Mouse (Mus musculus) limb, embryonic 11.5 days (tissue): ENCODE measurements at regions not wholly inside any gene's neighbourhood (a gene's known extent, or its start where the extent isn't known, plus 50 kb on each side); places are given as distances from the start of the nearest gene placed in this dataset.

Experiments used
- ATAC-seq: fragments of 200-750 bp; cut with Nextera tagmentation; 2 replicates; pipeline ENCODE4 v1.8.0; 2017; ENCODE audit warnings: low read depth; ENCODE audit not compliant: insufficient number of reproducible peaks, low FRiP score, low TSS enrichment
- DNase-seq: peaks from one replicate; pipeline ENCODE4 v3.0.0-alpha.2; 2015; ENCODE audit warnings: low spot score
- H3K27ac ChIP-seq: fragments of 300-500 bp; sonication (generic); replicated peaks from 2 replicates; pipeline ENCODE4 v1.5.1; 2014; ENCODE audit warnings: low read depth, mild to moderate bottlenecking, low read length
- H3K27me3 ChIP-seq: fragments of 300-500 bp; sonication (generic); 2 replicates; pipeline ENCODE4 v1.6.1; 2014; ENCODE audit warnings: mild to moderate bottlenecking, low read length, mixed read lengths; ENCODE audit not compliant: control insufficient read depth, insufficient read depth
- H3K36me3 ChIP-seq: fragments of 300-500 bp; sonication (generic); 2 replicates; pipeline ENCODE4 v1.6.1; 2014; ENCODE audit warnings: mild to moderate bottlenecking, low read length, moderate library complexity, mixed read lengths; ENCODE audit not compliant: control insufficient read depth, insufficient read depth
- H3K4me1 ChIP-seq: fragments of 300-500 bp; sonication (generic); 2 replicates; pipeline ENCODE4 v1.6.1; 2014; ENCODE audit warnings: low read length, mixed read lengths; ENCODE audit not compliant: control insufficient read depth, insufficient read depth
- H3K4me2 ChIP-seq: fragments of 300-500 bp; sonication (generic); 2 replicates; pipeline ENCODE4 v1.6.1; 2014; ENCODE audit warnings: low read depth, mild to moderate bottlenecking, moderate library complexity; ENCODE audit not compliant: severe bottlenecking
- H3K4me3 ChIP-seq: fragments of 300-500 bp; sonication (generic); 2 replicates; pipeline ENCODE4 v1.5.1; 2014; ENCODE audit warnings: low read depth, low read length
- H3K9ac ChIP-seq: fragments of 300-500 bp; sonication (generic); 2 replicates; pipeline ENCODE4 v1.6.1; 2014; ENCODE audit warnings: mild to moderate bottlenecking, low read length
- H3K9me3 ChIP-seq: fragments of 300-500 bp; sonication (generic); 2 replicates; pipeline ENCODE4 v1.6.1; 2016; ENCODE audit warnings: low read length; ENCODE audit not compliant: control insufficient read depth
- WGBS: fragments of 180-500 bp; shearing (Covaris S2); extraction: QIAGEN DNeasy Blood & Tissue Kit; methylation state at CpG from one replicate; pipeline ENCODE4 v1.1.7; 2014; 5-methylcytosine and 5-hydroxymethylcytosine counted together

DNA sequence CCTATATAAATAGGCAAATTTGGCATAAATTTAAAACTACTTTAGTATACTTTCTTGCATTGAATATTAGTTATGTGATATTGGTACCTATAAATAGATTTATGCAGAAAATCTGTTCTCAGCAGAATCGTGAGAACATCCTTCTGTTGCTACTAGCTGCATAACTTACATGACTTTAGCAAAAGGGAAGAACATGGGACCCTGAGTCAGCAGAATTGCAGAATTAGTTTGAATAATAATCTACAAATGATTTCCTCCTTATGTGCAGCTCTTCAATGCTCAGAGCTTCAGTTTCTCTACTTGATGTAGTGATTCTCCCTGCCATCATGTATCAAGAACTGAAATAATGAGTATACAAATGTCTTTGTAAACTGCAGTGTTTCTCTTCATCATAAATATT, 436.2 kb downstream of the Synb start:
- no peak overlapping the region for H3K4me2 ChIP-seq
- no peak overlapping the region for H3K4me3 ChIP-seq
- H3K4me1 ChIP-seq: no peaks in the 10 kb centered on the region
- H3K27me3 ChIP-seq: no peaks in the 10 kb centered on the region
- DNase-seq (no peak), ATAC-seq (no peak)
- no peaks in the 10 kb centered on the region for H3K9me3 ChIP-seq
- no peaks in the 10 kb centered on the region for H3K36me3 ChIP-seq
- 83% methylated on average over 1 of the region's 1 CpGs for WGBS
- no peak overlapping the region for H3K9ac ChIP-seq
- H3K27ac ChIP-seq: no peak overlapping the region

DNA sequence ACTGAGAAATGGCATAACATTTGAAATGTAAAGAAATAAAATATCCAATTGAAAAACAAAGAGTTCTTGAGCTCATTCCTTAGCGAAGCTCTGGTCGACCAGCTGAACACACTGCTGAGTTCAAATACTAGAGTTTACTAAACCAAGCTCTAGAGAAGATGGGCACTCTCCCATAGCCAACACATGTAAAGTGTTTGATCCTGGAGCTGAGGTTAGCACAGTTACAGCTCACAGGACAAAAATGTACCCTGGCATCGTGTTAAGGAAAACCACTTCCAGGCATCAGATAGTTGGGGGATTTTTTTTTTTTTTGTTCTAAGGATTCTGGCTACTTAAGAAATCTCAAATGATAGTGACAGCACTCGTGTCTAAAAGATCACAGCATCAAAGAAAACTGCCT, 445.6 kb downstream of the Synb start:
- WGBS: 83% methylated on average over 4 of the region's 4 CpGs
- H3K27ac ChIP-seq: no peak overlapping the region
- H3K9me3 ChIP-seq: no peaks in the 10 kb centered on the region
- no peak overlapping the region for H3K4me3 ChIP-seq
- H3K4me1 ChIP-seq: no peaks in the 10 kb centered on the region
- no peaks in the 10 kb centered on the region for H3K27me3 ChIP-seq
- DNase-seq: no peak
- H3K36me3 ChIP-seq: no peaks in the 10 kb centered on the region
- no peak for ATAC-seq
- no peak overlapping the region for H3K9ac ChIP-seq
- H3K4me2 ChIP-seq: no peak overlapping the region

DNA sequence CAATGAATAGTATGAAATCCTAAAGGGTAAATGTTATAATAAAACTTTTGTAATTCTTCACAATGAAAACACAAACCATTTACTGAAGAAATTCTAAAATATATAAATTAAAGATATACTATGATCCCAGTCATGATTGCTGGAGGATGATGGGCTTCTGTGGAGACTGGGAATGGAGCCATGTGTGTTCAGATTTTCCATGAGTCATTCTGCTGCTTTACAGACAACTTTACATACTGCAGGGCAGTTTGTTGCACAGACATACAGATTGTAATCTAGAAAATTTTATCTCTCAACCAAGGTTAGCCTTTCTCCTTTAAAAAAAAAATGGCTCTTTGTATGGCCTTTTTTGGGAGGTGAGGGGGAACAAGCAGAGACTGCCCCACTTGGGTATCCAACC, 446.5 kb downstream of the Synb start:
- no peak overlapping the region for H3K4me2 ChIP-seq
- H3K4me3 ChIP-seq: no peak overlapping the region
- no peak overlapping the region for H3K9ac ChIP-seq
- no peaks in the 10 kb centered on the region for H3K36me3 ChIP-seq
- H3K27ac ChIP-seq: no peak overlapping the region
- no peaks in the 10 kb centered on the region for H3K4me1 ChIP-seq
- no peaks in the 10 kb centered on the region for H3K27me3 ChIP-seq
- no peaks in the 10 kb centered on the region for H3K9me3 ChIP-seq
- ATAC-seq (no peak), DNase-seq (no peak)

DNA sequence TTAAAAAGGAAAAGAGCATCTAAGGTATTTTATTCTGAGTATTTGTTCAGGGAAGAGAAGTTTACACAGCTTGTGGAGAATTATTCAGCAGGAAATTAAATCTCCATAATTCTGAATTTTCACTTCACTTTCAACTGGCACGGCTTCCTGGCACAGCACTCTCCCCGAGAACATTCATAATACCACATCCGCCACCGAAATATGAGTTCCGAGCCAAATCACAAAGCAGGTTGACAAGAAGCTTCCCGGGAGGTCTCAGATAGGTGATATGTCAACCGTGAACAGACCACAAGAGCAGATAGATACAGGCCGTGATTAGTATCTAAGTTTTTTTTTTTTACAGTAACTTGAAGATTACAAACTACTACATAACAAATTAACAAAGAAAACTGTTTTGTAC, 473.9 kb downstream of the Synb start:
- H3K27me3 ChIP-seq: no peaks in the 10 kb centered on the region
- no peak overlapping the region for H3K4me3 ChIP-seq
- no peaks in the 10 kb centered on the region for H3K9me3 ChIP-seq
- WGBS: 91% methylated on average over 8 of the region's 8 CpGs
- H3K27ac ChIP-seq: no peak overlapping the region
- no peaks in the 10 kb centered on the region for H3K36me3 ChIP-seq
- ATAC-seq (no peak), DNase-seq (no peak)
- no peaks in the 10 kb centered on the region for H3K4me1 ChIP-seq
- no peak overlapping the region for H3K9ac ChIP-seq
- no peak overlapping the region for H3K4me2 ChIP-seq

DNA sequence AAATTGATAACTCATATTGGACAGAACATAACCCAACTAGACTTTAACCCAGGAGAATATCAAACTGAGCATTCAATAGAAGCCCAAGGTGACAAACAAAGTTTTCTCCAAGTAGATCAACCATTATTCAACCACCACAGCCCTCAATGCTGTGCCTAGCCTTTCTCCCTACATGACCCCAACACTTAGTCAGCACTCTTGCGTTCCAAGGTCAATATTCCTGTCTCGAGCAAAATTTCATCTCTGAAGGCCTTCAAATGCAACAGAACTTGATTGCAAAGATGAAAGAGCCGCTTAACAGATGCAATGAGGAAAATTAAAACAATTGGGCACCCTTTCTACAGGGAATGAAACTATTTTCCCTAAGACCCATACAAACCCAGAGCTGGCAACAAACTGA, 485.1 kb downstream of the Synb start:
- Histone ChIP-seq H3K9me3 (no peaks in the 10 kb centered on the region), H3K4me1 (no peaks in the 10 kb centered on the region), H3K4me2 (no peak overlapping the region), H3K36me3 (no peaks in the 10 kb centered on the region), H3K4me3 (no peak overlapping the region), H3K27me3 (no peaks in the 10 kb centered on the region), H3K9ac (no peak overlapping the region), H3K27ac (no peak overlapping the region)
- no peak for DNase-seq
- 88% methylated on average over 3 of the region's 3 CpGs for WGBS
- no peak for ATAC-seq

DNA sequence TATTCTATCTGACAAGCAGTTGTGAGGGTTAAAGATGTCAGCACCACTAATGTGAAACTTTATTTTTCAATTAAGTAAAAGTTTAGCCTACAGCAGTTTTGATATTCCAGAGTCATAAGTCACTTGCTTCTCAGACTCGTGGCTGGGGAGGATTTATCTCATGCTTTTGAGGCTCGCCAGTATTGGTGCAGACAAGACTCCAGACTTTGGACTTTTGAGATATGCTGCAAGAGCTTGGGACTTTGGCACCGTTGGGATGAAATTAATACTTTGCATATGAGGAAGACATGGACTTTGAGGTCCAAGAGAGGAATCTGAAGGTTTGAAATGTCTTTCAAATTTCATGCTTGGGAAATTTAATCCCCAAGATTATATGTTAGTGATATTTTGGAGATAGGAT, 486.2 kb downstream of the Synb start:
- no peak for DNase-seq
- 86% methylated on average over 3 of the region's 3 CpGs for WGBS
- Histone ChIP-seq H3K4me2 (no peak overlapping the region), H3K27ac (no peak overlapping the region), H3K27me3 (no peaks in the 10 kb centered on the region), H3K4me3 (no peak overlapping the region), H3K4me1 (no peaks in the 10 kb centered on the region), H3K9ac (no peak overlapping the region), H3K36me3 (no peaks in the 10 kb centered on the region), H3K9me3 (no peaks in the 10 kb centered on the region)
- no peak for ATAC-seq

DNA sequence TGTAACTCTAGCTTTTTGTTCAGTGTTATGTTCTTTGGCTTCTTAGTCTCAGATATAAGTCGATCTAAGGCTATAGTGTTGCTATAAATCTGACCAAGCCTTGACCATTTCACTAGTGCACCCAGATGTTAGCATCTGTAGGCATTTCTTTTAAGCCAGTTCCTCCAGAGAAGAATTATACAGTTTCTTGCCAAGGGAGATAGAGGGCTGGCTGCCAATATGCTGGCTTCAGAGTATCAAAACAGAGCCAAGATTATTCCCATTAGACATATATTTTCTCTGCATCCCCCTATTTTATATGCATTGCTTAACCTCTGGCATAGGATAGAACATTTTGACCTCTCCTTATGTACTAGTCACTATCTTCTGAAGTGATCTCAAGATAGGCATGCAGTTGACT, 487.5 kb downstream of the Synb start:
- Histone ChIP-seq H3K4me3 (no peak overlapping the region), H3K36me3 (no peaks in the 10 kb centered on the region), H3K4me2 (no peak overlapping the region), H3K4me1 (no peaks in the 10 kb centered on the region), H3K27me3 (no peaks in the 10 kb centered on the region), H3K27ac (no peak overlapping the region), H3K9me3 (no peaks in the 10 kb centered on the region), H3K9ac (no peak overlapping the region)
- WGBS: 92% methylated on average over 1 of the region's 1 CpGs
- DNase-seq (no peak), ATAC-seq (no peak)

DNA sequence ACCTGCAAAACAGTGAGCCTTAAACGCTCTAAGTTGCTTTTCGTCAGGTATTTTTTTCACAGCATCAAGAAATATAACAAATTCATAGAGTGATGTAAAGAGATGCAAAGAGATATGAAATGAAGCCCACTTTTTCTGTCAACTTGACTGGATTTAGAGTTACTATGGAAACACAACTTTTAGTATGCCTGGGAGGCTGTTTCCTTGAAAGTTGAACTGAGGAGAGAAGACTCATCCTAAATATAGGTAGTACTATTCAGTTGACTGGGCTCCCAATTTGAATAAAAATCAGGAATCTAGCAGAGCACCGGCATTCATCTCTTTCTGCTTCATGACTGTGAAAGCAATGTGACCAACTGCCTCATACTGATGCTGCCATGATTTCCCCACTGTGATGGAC, 509.7 kb downstream of the Synb start:
- H3K27me3 ChIP-seq: no peaks in the 10 kb centered on the region
- no peak overlapping the region for H3K4me2 ChIP-seq
- no peak for ATAC-seq
- no peak overlapping the region for H3K4me3 ChIP-seq
- 94% methylated on average over 3 of the region's 3 CpGs for WGBS
- H3K9ac ChIP-seq: no peak overlapping the region
- H3K36me3 ChIP-seq: no peaks in the 10 kb centered on the region
- no peak overlapping the region for H3K27ac ChIP-seq
- no peak for DNase-seq
- no peaks in the 10 kb centered on the region for H3K9me3 ChIP-seq
- H3K4me1 ChIP-seq: no peaks in the 10 kb centered on the region

DNA sequence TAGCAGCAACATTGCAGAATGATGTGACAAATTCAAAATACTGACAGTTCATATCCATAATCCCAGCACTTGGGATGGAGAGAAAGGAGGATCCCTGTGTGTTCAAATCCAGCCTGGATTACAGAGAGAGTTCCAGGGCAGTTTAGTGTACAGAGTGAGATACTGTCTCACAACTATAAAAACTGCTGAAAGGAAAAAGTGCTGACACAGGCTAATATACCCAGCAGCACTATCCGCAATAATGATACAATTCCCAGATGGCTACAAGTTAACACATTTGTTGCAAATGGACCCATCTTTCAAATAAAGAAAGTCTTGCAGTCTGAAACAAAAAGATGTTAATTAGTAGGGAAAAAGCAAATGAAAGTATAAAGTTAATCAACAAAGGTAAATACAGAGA, 510.9 kb downstream of the Synb start:
- Histone ChIP-seq H3K36me3 (no peaks in the 10 kb centered on the region), H3K27ac (no peak overlapping the region), H3K4me3 (no peak overlapping the region), H3K9me3 (no peaks in the 10 kb centered on the region), H3K9ac (no peak overlapping the region), H3K4me2 (no peak overlapping the region), H3K4me1 (no peaks in the 10 kb centered on the region), H3K27me3 (no peaks in the 10 kb centered on the region)
- DNase-seq (no peak), ATAC-seq (no peak)
- WGBS: 91% methylated on average over 1 of the region's 1 CpGs
